Mouse (Mus musculus): Measurements from ENCODE around the gene Man2a2. TPM values are rescaled to one million over a fixed set of nuclear protein-coding genes. Genes with fewer than 3 reads are reported as not detected.
A peak's percentile ranks its signal among the peaks of the same experiment; 100 is the strongest.

Gene Man2a2
- polyA plus RNA-seq (2012; rRNA removed) (4.9 TPM in 2 replicates), polyA plus RNA-seq (2014; fragmentation: Nextera tagmentation; extraction: Ambion mirVana) (1.5 and 1.7 TPM in 2 replicates)

DNA sequence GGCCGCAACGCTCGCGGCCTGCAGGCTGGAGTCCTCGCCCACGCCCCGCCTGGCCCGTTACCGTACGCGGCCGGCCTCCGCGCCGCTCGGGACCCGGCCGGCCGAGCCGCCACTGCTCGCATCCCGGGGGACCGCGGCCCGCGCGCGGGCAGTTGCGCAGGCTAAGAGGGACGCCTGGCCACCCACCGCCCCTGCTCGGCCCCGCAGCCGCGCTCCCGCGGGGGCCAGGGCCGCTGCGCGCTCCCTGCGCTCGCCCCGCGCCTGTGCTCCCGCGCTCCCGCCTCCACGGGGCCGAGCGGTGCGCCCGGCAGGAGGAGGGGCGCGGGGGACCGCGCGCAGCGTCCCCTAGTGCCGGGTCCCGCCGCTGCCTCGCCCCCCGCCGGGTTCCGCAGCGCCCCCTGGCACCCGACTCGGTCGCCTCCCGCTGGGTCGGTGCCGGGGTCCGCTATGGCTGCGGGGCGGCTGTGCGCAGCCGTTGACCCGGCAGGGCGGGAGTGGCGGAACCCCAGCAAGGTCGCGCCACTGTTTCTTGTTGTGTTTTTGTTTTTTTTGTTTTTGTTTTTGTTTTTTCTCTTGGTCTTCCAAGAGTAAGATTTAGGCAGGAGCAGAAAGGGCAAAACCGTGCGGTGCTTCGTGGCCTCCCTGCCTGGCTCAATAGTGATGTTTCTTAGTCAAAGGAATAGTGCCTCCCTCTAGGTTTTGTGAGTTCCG, at the start of gene Man2a2:
Gene Man2a2 (minus strand): TSS at position 335 of the 711 bp plus-strand sequence.
- Histone ChIP-seq H3K27ac (no peak within 1 kb of the TSS), H3K4me2 (ENCODE audit: low read depth) (peak within 1 kb of the TSS; percentile 71), H3K9ac (replicated peaks) (peak within 1 kb of the TSS; percentile 33; the same call in 1 of the 2 replicates), H3K27me3 (ENCODE audit: control insufficient read depth, insufficient read depth, low read length) (peaks cover 23% of the 10 kb centered on the region), H3K36me3 (replicated peaks; ENCODE audit: control insufficient read depth, insufficient read depth, low read depth) (no peaks in the 10 kb centered on the region), H3K9me3 (ENCODE audit: control insufficient read depth, low read length) (no peaks in the 10 kb centered on the region), H3K4me1 (replicated peaks; ENCODE audit: control insufficient read depth in 2 of 2, insufficient read depth in 2 of 2, low read length in 1 of 2) (peaks cover 0 to 10% of the 10 kb centered on the region in 2 experiments; a peak in 2 of 4 replicates), H3K4me3 (ENCODE audit: insufficient read depth in 1 of 2, low read depth in 2 of 2, low read length in 2 of 2) (peak within 1 kb of the TSS; percentile 49 to 65)
- ATAC-seq (ENCODE audit: insufficient read depth): peak; percentile 61
- peak in 1 of 3 experiments; percentile 24 for DNase-seq (ENCODE audit: low read depth in 3 of 3, low spot score in 3 of 3)
- TF ChIP-seq CTCF (IDR thresholded peaks at IDR 0.05; ENCODE audit: low read depth) (peak; percentile 31), EP300 (IDR thresholded peaks at IDR 0.05; ENCODE audit: low read depth) (no peak)
- 1% methylated on average over 62 of the region's 86 CpGs for WGBS (ENCODE audit: insufficient replicate concordance)

DNA sequence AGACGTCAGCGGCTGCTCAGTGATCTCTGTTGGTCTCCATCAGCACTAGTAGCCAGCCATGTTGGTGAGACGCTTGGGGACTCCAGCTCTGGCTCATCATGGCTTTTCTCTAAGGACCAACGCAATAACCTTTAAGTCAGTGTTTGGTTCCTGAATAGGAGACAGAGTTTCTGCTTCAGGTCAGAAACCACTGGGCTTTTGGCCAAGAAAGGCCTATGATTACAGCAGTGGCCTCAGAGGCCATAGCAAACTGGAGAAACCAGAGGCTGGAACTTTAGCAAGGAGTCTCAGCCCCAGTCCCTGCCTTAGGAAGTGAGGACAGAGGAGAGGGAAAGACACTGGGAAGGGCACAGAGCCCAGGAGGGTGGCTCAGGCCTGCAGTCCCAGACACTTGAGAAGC, 49.4 kb upstream of the Man2a2 start:
- Histone ChIP-seq H3K9me3 (ENCODE audit: control insufficient read depth, low read length) (no peaks in the 10 kb centered on the region), H3K27me3 (ENCODE audit: control insufficient read depth, insufficient read depth, low read length) (no peaks in the 10 kb centered on the region), H3K36me3 (replicated peaks; ENCODE audit: control insufficient read depth, insufficient read depth, low read depth) (no peaks in the 10 kb centered on the region), H3K4me3 (ENCODE audit: insufficient read depth in 1 of 2, low read depth in 2 of 2, low read length in 2 of 2) (no peak overlapping the region), H3K4me1 (replicated peaks; ENCODE audit: control insufficient read depth in 2 of 2, insufficient read depth in 2 of 2, low read length in 1 of 2) (peaks cover 0 to 20% of the 10 kb centered on the region in 2 experiments; a peak in 2 of 4 replicates), H3K27ac (no peak overlapping the region), H3K9ac (replicated peaks) (no peak overlapping the region), H3K4me2 (ENCODE audit: low read depth) (no peak overlapping the region)
- 79% methylated on average over 4 of the region's 4 CpGs for WGBS (ENCODE audit: insufficient replicate concordance)
- TF ChIP-seq CTCF (IDR thresholded peaks at IDR 0.05; ENCODE audit: low read depth) (no peak), EP300 (IDR thresholded peaks at IDR 0.05; ENCODE audit: low read depth) (no peak)
- ATAC-seq (ENCODE audit: insufficient read depth) (no peak), DNase-seq (ENCODE audit: low read depth in 3 of 3, low spot score in 3 of 3) (no peak)

DNA sequence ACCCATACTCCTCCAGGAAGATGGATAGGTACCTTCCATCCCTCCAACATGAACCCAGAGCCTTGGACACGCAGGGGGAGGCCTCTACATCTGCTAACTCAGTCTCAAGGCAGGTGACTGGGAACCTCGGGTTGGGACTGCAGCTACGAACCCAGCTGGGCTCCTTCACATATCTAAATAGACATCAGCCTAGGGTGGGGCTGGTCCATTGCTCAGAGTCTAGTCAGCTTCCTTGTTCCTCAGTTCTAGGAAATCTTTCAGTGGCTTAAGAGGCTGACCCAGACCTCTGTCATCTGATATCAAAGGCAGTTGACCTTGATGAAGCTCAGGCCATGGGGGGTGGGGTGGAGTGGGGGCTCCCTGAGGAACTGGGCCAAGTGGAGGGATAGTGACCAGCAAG, 48.1 kb upstream of the Man2a2 start:
- Histone ChIP-seq H3K9ac (replicated peaks) (no peak overlapping the region), H3K4me3 (ENCODE audit: insufficient read depth in 1 of 2, low read depth in 2 of 2, low read length in 2 of 2) (no peak overlapping the region), H3K9me3 (ENCODE audit: control insufficient read depth, low read length) (no peaks in the 10 kb centered on the region), H3K4me2 (ENCODE audit: low read depth) (no peak overlapping the region), H3K4me1 (replicated peaks; ENCODE audit: control insufficient read depth in 2 of 2, insufficient read depth in 2 of 2, low read length in 1 of 2) (peaks cover 0 to 20% of the 10 kb centered on the region in 2 experiments; a peak in 2 of 4 replicates), H3K27me3 (ENCODE audit: control insufficient read depth, insufficient read depth, low read length) (no peaks in the 10 kb centered on the region), H3K27ac (no peak overlapping the region), H3K36me3 (replicated peaks; ENCODE audit: control insufficient read depth, insufficient read depth, low read depth) (no peaks in the 10 kb centered on the region)
- DNase-seq (ENCODE audit: low read depth in 3 of 3, low spot score in 3 of 3): no peak
- TF ChIP-seq CTCF (IDR thresholded peaks at IDR 0.05; ENCODE audit: low read depth): no peak
- 26% methylated on average over 3 of the region's 3 CpGs for WGBS (ENCODE audit: insufficient replicate concordance)
- no peak for ATAC-seq (ENCODE audit: insufficient read depth)

DNA sequence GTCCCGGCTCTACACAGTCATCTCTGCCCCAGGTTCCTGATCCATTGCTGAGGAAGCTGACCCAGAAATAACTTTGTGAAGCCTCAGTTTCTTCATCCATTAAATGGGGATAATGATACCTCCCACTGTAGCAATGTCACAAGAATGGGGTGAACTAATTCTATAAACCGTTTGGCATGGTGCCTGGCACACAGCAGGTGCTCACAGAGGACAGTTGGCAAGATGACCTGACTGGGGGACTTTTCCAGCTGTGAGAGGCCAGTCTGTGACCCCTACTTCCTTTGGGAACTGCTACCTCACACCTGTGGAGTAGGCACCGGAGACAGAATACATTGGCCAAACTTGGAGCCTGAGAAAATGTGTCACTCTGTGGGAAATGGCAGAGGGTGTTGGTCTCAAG, 46.9 kb upstream of the Man2a2 start:
- no peak overlapping the region for H3K27ac ChIP-seq
- TF ChIP-seq CTCF (IDR thresholded peaks at IDR 0.05; ENCODE audit: low read depth) (no peak), EP300 (IDR thresholded peaks at IDR 0.05; ENCODE audit: low read depth) (no peak)
- H3K9me3 ChIP-seq (ENCODE audit: control insufficient read depth, low read length): no peaks in the 10 kb centered on the region
- no peak overlapping the region for H3K4me2 ChIP-seq (ENCODE audit: low read depth)
- ATAC-seq (ENCODE audit: insufficient read depth): no peak
- no peak for DNase-seq (ENCODE audit: low read depth in 3 of 3, low spot score in 3 of 3)
- peaks cover 0 to 21% of the 10 kb centered on the region in 2 experiments; a peak in 2 of 4 replicates for H3K4me1 ChIP-seq (replicated peaks; ENCODE audit: control insufficient read depth in 2 of 2, insufficient read depth in 2 of 2, low read length in 1 of 2)
- no peak overlapping the region for H3K9ac ChIP-seq (replicated peaks)
- WGBS (ENCODE audit: insufficient replicate concordance): 67% methylated on average over 3 of the region's 3 CpGs
- H3K27me3 ChIP-seq (ENCODE audit: control insufficient read depth, insufficient read depth, low read length): no peaks in the 10 kb centered on the region
- no peaks in the 10 kb centered on the region for H3K36me3 ChIP-seq (replicated peaks; ENCODE audit: control insufficient read depth, insufficient read depth, low read depth)
- H3K4me3 ChIP-seq (ENCODE audit: insufficient read depth in 1 of 2, low read depth in 2 of 2, low read length in 2 of 2): no peak overlapping the region

DNA sequence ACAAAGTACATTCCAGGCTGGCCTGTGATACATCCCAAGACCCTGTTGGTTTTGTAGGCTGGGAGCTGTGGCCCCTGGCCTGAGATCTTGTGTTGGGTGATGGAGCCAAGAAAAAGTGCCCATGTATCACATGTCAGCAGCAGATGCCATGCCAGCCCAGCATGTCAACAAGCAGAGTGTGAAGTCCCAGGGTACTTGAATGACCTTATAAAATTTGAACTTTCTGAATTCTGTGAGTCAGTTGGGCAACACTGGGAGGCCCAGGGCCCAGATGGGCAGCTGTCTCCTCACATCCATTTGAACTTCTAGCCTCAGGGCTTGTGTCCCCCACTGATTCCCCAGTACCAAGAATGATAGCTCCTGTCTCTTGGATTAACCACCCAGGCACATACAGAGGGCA, 46.4 kb upstream of the Man2a2 start:
- DNase-seq (ENCODE audit: low read depth in 3 of 3, low spot score in 3 of 3): no peak

More for the DNA sequence above, 46.4 kb upstream of the Man2a2 start:
- ATAC-seq (ENCODE audit: insufficient read depth): no peak
- TF ChIP-seq EP300 (IDR thresholded peaks at IDR 0.05; ENCODE audit: low read depth) (no peak), CTCF (IDR thresholded peaks at IDR 0.05; ENCODE audit: low read depth) (no peak)
- H3K4me1 ChIP-seq (replicated peaks; ENCODE audit: control insufficient read depth in 2 of 2, insufficient read depth in 2 of 2, low read length in 1 of 2): peaks cover 0 to 20% of the 10 kb centered on the region in 2 experiments; a peak in 2 of 4 replicates
- no peaks in the 10 kb centered on the region for H3K9me3 ChIP-seq (ENCODE audit: control insufficient read depth, low read length)
- no peaks in the 10 kb centered on the region for H3K27me3 ChIP-seq (ENCODE audit: control insufficient read depth, insufficient read depth, low read length)
- H3K9ac ChIP-seq (replicated peaks): no peak overlapping the region; the same call in 1 of the 2 replicates
- H3K27ac ChIP-seq: no peak overlapping the region
- H3K36me3 ChIP-seq (replicated peaks; ENCODE audit: control insufficient read depth, insufficient read depth, low read depth): no peaks in the 10 kb centered on the region
- no peak overlapping the region for H3K4me3 ChIP-seq (ENCODE audit: insufficient read depth in 1 of 2, low read depth in 2 of 2, low read length in 2 of 2)
- no peak overlapping the region for H3K4me2 ChIP-seq (ENCODE audit: low read depth)

Data from liver, embryonic 14.5 days (tissue).